ENCODE assay signal across 11 mouse cellular contexts in the genomic region with DNA sequence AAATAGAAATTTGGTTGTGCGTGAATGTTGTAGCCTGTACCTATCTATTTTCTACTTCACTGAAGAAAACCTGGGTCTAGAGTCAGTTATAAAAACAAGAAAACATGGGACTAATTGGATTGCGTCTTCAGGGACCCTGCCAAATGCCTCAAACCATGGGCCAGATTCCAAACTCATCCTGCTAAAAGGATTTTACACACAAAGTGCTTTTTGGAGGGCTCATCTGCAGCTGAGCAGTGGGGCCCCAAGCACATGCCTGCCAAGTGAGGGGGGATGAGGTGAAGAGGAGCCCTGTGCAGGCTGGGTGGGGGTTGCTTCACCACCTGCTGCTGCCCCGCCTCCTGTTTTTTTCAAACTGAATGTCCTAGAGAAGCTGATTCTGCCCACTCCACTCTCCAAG.
DNase-seq lines count a peak whose midpoint lies in the region; ATAC-seq and TF ChIP-seq lines count a peak whose summit lies in the region.
"Had no signal": no experiment of that assay in that cellular context is flagged by ENCODE, and none has a peak within 500 bp of the region (broad histone marks: within the 10 kb centered on the region; RNA-seq: fewer than 3 reads in every experiment).

No protein-coding gene starts in this region.

- H3K36me3 ChIP-seq in thymus, adult 2 months (ENCODE audit: control insufficient read depth, insufficient read depth, low read length), result peaks cover 8% of the 10 kb centered on the region; the same call in 1 of the 2 replicates
- no peaks in the 10 kb centered on the region for H3K36me3 ChIP-seq in forebrain, embryonic 15.5 days

- peak; percentile 43 to 48 for DNase-seq in layer of hippocampus, postnatal 10 days (ENCODE audit: low spot score in 2 of 2)
- DNase-seq in layer of hippocampus, adult 9-10 months (ENCODE audit: low spot score), result no peak
- DNase-seq in thymus, adult 2 months, result no peak
- no peak for DNase-seq in thymus, adult 18-20 months
- DNase-seq in thymus, postnatal 4 days, result peak; percentile 54
- DNase-seq in frontal cortex, postnatal 36 days (ENCODE audit: low spot score in 2 of 2), result no peak
- DNase-seq: heart, adult 18-20 months; kidney, postnatal 10 days; lung, adult 2 months had no signal

- TF ChIP-seq CTCF in thymus, adult 2 months (IDR thresholded peaks at IDR 0.05; ENCODE audit: borderline replicate concordance, control insufficient read depth, extremely low read depth, insufficient read depth, low read length, poor library complexity), result no peak

- H3K4me2 ChIP-seq in forebrain, embryonic 15.5 days (replicated peaks), result no peak overlapping the region

- no peak overlapping the region for H3K4me3 ChIP-seq in thymus, adult 2 months (ENCODE audit: control insufficient read depth, insufficient read depth, low read length)
- H3K4me3 ChIP-seq in forebrain, embryonic 15.5 days, result no peak overlapping the region

- no peaks in the 10 kb centered on the region for H3K9me3 ChIP-seq in forebrain, embryonic 15.5 days

- 89% methylated on average over 3 of the region's 3 CpGs for WGBS in thymus, adult 2 months
- 40% methylated on average over 3 of the region's 3 CpGs for WGBS in forebrain, embryonic 15.5 days

- H3K27ac ChIP-seq in thymus, adult 2 months (ENCODE audit: control insufficient read depth, insufficient read depth, low read length), result peak overlapping the region; percentile 32; the same call in 1 of the 2 replicates
- H3K27ac ChIP-seq in forebrain, embryonic 15.5 days (replicated peaks), result 0 out of 2 replicates have a peak overlapping the region, but pooled peaks have one; percentile 41

- H3K4me1 ChIP-seq in thymus, adult 2 months (replicated peaks; ENCODE audit: control insufficient read depth, insufficient read depth, low read length), result peaks cover 54% of the 10 kb centered on the region
- peaks cover 38% of the 10 kb centered on the region for H3K4me1 ChIP-seq in forebrain, embryonic 15.5 days

- no peak overlapping the region for H3K9ac ChIP-seq in forebrain, embryonic 15.5 days (replicated peaks)

- peak; percentile 72; the same call in 1 of the 2 replicates for ATAC-seq in forebrain, embryonic 15.5 days (replicated peaks)
- ATAC-seq: inflammation-experienced regulatory T-cells, adult 6 months had no signal

- H3K27me3 ChIP-seq in thymus, adult 2 months (ENCODE audit: control insufficient read depth, insufficient read depth, low read length), result no peaks in the 10 kb centered on the region
- H3K27me3 ChIP-seq in forebrain, embryonic 15.5 days, result no peaks in the 10 kb centered on the region

- no peak for TF ChIP-seq POLR2A in thymus, adult 2 months (IDR thresholded peaks at IDR 0.05; ENCODE audit: control insufficient read depth, extremely low read depth, insufficient read depth, low read length, poor library complexity)

Comparison
In these comparisons a context has a peak if more than half of its experiments do, and no peak if none do; other contexts are left out.
1. DNase-seq: peak in layer of hippocampus, postnatal 10 days (2 of 2) and thymus, postnatal 4 days (single experiment); none in layer of hippocampus, adult 9-10 months (single experiment), thymus, adult 2 months (single experiment), thymus, adult 18-20 months (0 of 2) and frontal cortex, postnatal 36 days (0 of 2).